Mouse (Mus musculus): Measurements from ENCODE around the gene Gpr135.

The Gpr135 gene

DNA sequence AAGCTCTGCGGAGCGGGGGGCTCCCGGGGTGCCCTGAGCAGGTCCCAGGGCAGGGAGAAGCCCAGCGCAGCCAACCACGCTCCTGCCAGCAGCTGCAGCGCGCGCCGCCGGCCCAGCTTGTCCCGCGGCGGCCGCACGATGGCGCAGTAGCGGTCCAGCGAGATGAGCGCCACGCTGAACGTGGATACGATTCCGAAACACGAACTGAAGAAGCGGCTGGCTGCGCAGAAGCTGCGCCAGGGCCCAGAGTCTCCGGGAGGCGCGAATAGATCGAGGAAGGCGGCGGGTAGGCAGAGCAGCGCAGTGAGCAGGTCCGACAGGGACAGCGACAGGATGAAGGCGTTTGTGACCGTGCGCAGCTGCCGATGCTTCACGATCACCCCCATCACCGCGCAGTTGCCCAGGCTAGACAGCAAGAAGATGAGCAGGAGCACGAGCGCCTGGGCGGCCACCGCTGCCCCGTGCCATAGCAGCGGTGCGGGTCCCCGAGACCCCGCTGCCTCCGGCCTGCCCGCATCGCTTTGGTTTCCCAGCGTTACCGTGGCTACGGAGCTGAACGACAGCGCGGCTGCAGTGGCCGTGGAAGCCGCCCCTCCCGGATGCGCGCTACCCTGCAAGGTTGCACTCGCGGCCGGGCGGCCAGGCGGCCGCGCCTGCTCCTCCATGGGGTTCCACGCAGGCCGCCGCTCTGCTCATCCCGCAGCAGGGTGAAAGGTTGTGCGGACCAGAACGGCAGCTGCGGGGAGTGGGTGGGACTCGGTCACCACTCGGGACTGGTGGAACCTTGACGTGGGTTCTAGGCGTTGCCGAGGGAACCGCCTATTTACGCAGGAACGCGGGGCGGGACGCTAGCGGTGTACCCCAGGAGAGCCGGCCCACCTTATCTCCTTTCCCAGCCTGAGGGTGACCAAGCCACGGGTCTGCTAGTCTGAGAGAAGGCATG is at the start of gene Gpr135:
TSS of gene Gpr135 (minus strand) at position 799 of the 943 bp plus-strand sequence.
- in situ Hi-C loops (cut with MboI, MseI): loop anchor here (5.0 kb wide), 1 partner anchor 243 kb away; no protein-coding TSS in a partner anchor

DNA sequence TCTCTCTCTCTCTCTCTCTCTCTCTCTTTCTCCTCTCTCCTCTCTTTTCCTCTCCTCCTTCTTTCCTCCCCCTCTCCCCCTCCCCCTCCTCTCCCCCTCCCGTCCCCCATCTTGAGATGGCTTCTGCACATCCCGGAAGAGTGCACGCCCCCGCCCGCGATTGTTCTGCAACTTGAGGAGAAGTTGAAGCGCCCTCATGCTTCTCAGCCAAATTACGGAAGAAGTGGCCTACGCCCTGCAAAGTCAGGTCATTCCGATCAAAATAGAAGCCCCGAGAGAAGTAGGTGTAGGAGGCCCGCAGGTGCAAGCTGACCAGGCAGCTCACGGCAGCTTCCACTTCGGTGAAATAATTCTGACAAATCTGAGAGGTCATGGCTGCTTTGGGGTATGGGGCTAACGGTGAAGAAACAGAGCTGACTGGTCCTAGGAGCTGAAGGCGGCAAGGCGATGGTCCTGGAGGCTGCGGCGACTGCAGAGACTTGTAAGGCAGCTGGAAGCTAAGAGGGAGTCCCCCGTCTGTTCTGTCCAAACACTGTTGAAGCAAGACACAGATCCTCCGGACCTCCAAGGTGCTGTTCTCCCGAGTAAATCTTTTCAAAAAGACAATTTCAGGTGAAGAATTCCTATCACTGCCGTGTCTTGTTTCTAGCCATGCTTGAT is 44.9 kb upstream of the Gpr135 start:
- in situ Hi-C loops (cut with MboI, MseI): no loop called here

DNA sequence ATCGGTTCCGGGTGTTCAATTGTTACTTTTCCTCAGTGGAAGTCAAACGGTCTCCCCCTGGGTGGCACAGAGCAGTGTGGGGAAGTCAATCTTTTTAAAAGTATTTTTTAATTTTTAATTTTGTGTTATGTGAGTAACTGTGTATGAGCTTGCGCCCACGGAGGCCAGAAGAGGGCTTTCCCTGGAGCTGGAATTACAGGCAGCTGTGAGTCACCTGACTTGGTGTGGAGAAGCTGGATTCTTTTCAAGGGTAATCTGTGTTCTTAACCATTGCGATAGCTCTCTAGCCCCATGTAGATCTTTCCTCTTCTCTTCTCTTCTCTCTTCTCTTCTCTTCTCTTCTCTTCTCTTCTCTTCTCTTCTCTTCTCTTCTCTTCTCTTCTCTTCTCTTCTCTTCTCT is 44.2 kb upstream of the Gpr135 start:
- in situ Hi-C loops (cut with MboI, MseI): no loop called here

DNA sequence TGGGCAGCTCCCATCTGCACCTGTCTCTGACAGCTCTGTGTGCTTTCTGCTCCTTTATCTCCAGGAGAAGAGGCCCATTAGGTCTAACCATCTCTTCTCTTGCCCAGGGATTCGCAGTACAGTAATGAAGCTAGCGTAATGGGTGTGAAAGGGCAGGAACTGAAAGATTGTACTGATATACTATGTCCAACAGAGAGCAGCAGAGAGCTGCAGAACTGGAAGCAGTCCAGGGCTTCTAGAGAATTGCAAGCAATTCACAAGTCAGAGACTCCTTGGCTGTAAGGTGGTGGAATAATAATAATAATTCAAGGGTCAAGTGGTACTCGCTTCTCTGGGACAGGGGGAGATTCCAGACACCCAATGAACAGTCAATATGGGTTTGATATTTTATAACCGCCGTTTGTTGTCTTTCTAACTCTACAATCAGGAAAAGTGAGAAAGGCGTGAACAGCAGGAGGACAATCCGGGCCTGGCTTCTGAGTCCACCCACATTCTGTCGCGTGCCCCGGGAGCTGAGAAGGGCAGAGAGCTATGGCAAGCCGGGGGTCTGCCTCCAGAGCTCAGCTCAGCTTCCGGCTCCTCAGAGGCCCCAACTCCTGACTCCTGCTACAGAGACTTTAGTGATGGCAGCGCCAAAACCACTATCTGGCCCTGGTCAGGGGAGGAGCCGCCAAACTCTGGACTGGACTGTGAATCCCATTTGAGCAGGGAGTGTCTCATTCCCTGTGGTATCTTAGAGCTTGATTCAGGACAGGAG is 33.8 kb upstream of the Gpr135 start:
- in situ Hi-C loops (cut with MboI, MseI): loop anchor here (5.0 kb wide), 1 partner anchor 318 kb away; no protein-coding TSS in a partner anchor

DNA sequence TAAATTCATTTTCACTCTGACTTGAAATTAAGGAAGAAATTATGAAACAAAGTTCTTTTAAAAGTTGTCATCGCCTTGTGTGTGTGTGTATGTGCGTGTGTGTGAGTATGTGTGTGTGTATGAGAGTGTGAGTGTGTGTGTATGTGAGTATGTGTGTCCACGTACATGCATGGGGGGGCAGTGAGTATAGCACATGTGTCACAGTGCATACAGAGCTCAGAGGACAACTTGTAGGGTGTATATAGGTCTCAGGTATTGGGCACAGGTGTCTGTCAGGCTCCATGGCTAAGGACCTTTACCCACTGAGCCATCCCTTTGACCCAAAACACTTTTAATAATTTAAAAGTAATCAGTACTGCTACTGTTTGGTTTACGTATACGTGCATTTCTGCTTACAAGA is 33.1 kb upstream of the Gpr135 start:
- in situ Hi-C loops (cut with MboI, MseI): no loop called here

DNA sequence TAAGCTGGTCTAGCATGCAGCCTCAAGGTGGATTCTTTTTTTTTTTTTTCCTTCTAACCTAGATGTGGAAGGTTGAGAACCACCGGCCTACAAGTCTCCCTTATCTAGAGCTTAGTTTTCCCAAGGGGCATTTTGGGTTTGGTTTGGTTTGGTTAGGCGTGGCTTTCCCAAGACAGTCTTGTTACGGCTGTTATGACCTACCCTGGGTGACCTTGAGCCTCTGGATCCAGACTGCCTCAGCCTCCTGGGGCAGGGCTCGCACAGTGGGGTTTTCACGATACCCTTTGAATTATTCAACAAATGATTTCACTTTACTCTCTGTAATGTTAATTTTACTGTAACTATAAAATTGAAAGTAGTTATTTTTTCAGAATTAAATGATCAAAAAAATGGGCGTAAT is 31.9 kb upstream of the Gpr135 start:
- in situ Hi-C loops (cut with MboI, MseI): no loop called here

DNA sequence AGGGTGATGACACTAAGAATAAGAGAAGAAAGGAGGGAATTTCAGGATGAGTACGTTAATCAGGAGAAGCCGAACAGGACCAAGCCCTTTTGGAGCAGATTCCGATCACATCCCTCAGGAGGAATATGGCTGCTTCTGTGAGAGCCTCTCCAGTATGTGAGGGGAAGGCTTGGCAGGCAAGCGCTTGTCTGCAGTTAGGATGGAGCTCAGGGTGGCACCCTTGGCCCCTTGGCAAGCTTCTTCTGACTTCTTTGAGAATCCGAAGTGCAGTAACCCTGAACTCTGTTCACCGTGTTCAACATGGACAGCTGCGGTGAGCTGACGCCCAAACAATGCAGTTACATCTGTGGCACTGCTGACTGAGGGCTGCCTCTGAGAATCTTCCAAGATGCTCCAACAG is 26.0 kb upstream of the Gpr135 start:
- in situ Hi-C loops (cut with MboI, MseI): loop anchor here (10.0 to 25.0 kb wide), 3 partner anchors 565 to 1258 kb away; partner anchors contain the start of genes Dhrs7 and Ppm1a

DNA sequence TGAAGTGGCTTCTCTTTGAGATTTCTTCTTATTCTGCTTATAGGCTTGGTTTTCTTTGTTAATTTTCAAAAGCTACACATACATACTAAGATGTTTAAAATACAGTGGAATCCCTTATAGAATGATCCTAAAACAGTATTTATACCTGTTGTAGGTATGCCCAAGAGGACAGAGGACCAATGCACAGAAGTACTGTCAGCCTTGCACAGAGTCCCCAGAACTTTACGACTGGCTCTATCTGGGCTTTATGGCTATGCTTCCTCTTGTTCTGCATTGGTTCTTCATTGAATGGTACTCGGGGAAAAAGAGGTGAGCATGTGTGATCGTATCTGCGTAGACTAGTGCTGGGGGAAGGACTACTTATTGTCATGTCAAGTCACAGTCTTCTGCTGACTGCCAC is 18.9 kb upstream of the Gpr135 start:
- in situ Hi-C loops (cut with MboI, MseI): loop anchor here (10.0 to 25.0 kb wide), 3 partner anchors 572 to 1265 kb away; partner anchors contain the start of genes Dhrs7 and Ppm1a

DNA sequence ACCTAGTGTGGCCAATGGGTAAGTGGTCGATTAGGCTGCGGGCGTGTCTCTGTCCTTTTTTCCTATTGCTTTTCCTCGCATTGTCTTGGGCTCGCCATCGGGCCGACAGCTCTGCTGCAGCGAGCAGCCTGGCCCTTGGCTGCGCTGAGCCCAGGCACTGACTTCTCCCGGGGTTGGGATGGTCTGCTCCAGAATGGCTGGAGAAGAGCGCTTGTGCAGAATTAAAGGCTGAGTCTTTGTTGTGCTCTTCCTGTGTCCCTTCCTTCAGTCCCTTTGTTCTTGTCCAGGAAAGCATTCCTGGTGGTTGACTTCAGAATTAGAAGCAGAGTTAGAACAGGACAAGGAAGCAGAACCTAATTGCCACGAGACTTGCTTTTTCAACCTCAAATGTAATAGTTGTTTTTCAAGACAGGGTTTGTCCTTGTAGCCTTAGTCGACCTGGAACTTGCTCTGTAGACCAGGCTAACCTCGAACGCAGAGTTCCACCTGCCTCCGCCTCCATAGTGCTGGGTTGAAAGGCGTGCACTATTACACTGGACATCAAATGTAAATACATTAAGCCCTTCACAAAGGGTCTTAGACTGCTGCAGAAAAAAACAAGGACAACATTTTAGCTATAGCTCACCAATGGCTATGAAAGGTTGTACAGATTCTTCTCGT is 15.4 kb upstream of the Gpr135 start:
- in situ Hi-C loops (cut with MboI, MseI): loop anchor here (25.0 kb wide), 2 partner anchors 576 to 676 kb away; partner anchors contain the start of genes Dhrs7 and Ppm1a

DNA sequence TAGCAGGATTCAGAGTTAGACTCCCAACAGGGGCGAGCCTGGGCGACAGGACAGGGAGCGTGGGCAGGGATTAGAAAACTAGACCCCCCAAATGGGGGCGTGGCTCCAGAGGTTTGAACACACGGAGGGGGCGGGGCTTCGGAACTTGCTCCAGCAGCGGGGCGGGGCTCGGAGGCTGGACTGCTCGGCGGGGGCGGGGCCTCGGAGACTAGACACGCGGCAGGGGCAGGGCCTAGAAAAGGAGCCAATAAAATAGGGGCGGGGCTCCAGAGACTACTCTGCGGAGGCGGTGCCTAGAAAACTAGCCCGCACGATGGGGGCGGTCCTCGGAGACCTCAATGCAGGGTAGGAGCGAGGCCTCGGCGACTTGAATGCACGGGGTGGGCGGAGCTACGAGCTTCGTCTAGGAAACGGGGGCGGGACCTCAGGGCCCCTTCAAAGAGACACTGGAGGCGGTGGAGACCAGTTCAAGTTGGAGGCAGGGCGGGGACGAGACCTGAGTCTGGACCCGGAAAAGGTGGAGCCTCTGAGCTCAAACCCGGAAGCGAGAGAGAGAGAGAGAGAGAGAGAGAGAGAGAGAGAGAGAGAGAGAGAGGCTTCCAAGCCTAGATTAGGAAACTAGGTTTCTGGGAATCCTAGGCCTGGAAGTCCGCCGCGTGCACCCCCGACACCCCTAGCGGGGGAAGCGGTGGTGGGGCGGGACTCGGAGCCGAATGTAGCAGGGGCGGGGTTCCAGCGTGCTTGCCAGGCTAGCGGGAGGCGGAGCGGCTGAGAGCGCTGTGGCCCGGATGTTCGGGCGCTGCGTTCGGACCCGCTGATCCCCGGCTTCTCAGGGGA is 14.6 kb upstream of the Gpr135 start, which contains the start of the genes L3hypdh and Jkamp:
TSS of gene L3hypdh (minus strand) at position 111 of the 837 bp plus-strand sequence.
TSS of gene Jkamp (plus strand) at position 261 of the 837 bp plus-strand sequence.
- in situ Hi-C loops (cut with MboI, MseI): loop anchor here (25.0 kb wide), 2 partner anchors 577 to 677 kb away; partner anchors contain the start of genes Dhrs7 and Ppm1a

DNA sequence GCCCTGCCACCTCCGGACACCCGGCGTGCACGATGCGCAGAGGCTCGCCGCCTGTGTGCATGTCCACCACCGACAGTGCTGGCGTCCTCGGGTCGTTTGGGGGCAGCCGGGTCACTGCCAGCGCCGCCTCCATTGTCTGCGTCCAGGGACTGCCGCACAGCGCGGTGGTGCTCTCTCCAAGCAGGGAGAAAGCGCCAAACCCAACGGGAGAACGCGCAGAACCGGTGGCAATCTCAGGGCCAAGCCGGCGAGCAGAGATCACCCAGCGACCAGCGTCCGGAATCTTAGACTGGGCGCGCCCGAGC is 14.1 kb upstream of the Gpr135 start:
- in situ Hi-C loops (cut with MboI, MseI): loop anchor here (25.0 kb wide), 2 partner anchors 577 to 677 kb away; partner anchors contain the start of genes Dhrs7 and Ppm1a

DNA sequence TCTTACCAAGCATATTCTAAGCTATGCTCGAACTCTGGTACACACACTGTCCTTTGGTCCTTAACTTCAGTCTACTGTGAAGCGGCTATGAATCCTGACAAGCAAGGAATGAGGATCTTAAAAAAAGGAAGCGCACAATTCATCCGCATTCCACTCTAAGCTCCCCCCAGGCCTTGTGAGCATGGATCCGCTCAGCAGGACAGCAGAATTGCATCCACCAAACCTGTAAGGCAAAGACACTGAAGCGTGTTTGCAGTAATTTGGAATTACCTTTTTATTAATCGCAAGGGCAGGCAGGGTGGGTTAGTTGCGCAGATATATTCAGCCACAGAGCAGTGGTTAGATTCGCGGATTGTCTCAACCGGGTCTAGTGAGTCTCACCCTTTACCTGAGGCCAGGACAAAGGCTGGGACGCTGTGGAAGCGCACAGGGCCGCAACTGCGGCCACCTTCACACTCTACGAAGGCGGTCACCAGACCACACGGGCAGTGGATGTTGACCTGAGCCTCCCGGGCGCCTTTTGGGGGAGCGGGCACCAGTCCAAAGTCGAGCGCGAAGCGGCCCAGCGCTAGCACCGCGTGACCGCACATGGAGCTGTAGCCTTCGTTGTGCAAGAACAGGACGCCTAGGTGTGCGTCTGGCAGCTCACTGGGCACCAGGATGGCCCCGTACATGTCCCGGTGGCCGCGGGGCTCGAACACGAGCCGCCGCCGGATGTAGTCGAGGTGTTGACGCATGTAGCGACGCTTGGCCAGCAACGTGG is 13.5 kb upstream of the Gpr135 start:
- in situ Hi-C loops (cut with MboI, MseI): loop anchor here (25.0 kb wide), 2 partner anchors 578 to 678 kb away; partner anchors contain the start of genes Dhrs7 and Ppm1a

DNA sequence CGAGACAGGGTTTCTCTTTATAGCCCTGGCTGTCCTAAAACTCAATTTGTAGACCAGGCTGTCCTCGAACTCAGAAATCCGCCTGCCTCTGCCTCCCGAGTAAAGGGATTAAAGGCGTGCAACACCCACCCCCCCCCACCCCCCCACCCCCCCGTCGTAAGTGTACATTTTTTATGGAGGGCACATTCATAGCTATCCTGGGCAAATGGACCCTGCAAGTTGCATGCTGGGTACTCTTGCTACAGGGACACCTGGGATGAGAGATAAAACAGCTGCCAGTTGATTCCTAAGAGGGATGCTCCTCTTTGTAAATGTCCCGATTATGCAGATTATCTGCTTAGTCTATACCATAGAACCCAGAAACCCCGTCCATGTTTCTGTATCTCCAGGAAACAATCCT is 12.3 kb upstream of the Gpr135 start:
- in situ Hi-C loops (cut with MboI, MseI): loop anchor here (25.0 kb wide), 2 partner anchors 579 to 679 kb away; partner anchors contain the start of genes Dhrs7 and Ppm1a

DNA sequence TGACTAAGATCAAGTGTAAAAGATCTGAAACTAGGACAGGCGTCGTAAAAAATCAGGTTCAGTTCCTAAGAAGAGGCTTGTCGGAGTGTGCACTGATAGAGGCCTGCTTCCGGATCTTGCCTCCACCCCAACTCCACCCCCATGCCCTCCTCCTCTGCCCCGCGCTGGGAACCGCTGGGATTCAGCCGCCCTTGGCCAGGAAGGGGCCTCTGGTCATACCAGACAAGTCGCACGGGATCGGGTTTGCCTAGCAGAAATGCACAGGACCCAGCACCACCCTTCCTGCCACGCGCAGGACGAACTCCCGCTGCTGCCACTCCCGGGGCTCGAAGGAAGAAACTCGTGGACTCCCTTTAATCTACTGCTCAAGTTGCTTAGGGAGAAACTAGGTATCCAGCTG is 11.4 kb upstream of the Gpr135 start:
- in situ Hi-C loops (cut with MboI, MseI): loop anchor here (25.0 kb wide), 2 partner anchors 580 to 680 kb away; partner anchors contain the start of genes Dhrs7 and Ppm1a

DNA sequence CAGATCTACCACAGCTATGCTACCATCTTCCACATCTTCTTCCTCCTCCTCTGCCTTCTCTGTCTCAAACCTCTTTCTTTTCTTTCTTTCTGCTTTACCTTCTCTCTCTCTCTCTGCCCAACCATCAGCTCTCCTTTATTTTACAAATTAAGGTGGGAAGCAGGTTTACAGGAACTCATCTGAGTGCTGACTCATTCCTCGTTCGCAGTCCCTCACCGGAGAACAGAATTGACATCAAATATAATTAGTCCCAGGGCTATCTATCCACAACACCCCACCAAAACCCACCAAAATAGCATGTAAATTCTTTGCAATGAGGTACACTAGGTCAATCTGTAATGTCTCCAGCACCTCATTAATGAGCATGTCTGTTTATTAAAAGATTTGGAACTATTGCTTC is 11.0 kb upstream of the Gpr135 start:
- in situ Hi-C loops (cut with MboI, MseI): loop anchor here (25.0 kb wide), 2 partner anchors 580 to 680 kb away; partner anchors contain the start of genes Dhrs7 and Ppm1a

DNA sequence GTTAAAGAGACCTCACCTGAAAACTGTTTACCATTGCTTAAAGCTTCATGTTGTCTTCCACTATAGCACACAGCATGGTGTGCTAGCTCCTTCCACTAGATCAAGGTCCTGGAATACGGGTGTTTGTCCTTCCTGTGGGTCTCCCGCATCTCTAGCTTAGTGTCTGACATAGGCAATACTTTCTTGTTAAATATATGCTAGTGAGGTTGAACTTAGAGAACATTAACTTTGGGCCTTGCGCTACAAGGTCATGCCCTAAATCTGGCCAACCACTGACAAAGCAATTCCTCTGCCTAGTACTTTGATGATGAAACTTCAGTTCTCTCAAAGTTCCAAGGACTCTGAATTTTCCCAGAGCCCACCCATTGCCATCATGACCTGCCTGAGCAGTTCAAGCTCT is 7.3 kb upstream of the Gpr135 start:
- in situ Hi-C loops (cut with MboI, MseI): loop anchor here (25.0 kb wide), 2 partner anchors 584 to 684 kb away; partner anchors contain the start of genes Dhrs7 and Ppm1a

DNA sequence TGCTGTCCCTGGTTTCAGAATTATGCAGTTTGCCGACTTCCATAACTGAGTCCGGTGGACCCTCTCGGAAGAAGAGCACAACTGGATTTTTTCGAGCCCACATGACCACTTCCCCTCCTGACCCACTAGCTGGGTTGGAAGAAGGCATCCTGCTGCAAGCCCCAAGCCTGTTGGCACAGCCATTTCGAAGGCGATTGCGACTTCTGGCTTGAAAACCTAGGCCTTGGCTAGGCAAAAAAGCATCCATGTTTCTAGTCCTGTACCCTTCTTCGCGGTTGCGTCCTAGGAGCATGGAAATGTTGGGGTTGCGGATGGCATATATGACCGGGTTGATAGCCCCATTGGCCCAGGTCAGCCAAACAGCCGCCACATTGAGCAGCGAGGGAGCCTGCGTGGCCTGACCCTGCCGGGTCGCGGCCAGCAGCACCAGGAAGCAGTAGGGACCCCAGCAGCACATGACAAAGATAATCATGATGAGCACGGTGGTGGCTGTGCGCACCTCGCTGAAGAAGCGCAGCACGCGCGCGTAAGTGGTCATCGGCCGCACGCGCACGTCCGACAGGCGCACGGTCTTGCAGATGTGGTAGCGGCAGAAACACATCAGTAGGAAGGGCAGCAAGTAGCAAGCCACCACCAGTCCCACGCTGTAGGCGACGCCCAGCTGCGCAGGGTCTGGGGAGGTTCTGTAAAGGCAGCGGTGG is 1.1 kb downstream of the Gpr135 start:
- in situ Hi-C loops (cut with MboI, MseI): loop anchor here (5.0 kb wide), 1 partner anchor 242 kb away; no protein-coding TSS in a partner anchor

DNA sequence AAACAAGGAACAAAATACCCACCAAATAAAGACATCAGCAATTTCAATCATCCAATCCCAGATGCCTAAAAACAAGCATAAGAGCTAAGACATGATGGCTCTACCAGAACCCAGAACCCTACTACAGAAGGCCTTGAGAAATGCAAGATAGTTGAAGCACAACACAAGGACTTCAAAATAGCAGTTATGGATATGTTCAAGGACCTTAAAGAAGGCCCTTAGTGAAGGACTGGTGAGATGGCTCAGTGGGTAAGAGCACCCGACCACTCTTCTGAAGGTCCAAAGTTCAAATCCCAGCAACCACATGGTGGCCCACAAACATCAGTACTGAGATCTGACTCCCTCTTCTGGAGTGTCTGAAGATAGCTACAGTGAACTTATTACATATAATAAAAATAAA is 13.1 kb downstream of the Gpr135 start:
- in situ Hi-C loops (cut with MboI, MseI): no loop called here
